Mouse (Mus musculus): ENCODE measurements around the gene Nsfl1c.

DNA sequence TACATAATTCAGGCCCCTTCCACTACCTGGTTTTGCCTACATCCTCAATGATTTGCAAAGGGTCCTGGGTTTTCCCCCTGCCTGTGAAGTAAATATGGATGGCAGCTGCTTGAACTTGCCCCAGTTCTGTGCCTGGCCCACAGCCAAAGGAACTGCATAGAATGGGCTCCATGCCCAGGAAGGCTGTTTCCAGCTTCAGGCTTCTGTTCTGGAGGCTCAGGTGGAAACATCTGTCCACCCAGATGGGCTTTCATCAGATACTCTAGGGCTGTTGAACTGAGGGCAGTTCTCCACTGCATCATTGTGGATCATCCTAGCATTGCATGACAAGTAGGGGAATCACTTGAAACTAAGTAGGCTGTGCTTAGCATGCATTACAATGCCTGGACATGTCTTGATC, 18.2 kb downstream of the Nsfl1c start:
- no peak for TF ChIP-seq SRF (IDR thresholded peaks at IDR 0.05; ENCODE audit: control insufficient read depth, insufficient read length, low read depth)
- TF ChIP-seq POLR2A (IDR thresholded peaks at IDR 0.05; ENCODE audit: insufficient read length, low read depth) = no peak

All from myocyte (in vitro differentiated cells).